Mouse (Mus musculus) hindbrain, embryonic 12.5 days (tissue): ENCODE results near the gene Sugp1. TPM values are rescaled to one million over a fixed set of nuclear protein-coding genes. Genes with fewer than 3 reads are reported as not detected.
A peak's percentile ranks its signal among the peaks of the same experiment; 100 is the strongest.

Source experiments
- ATAC-seq: fragments of 200-750 bp; cut with Nextera tagmentation; 2 replicates; pipeline ENCODE4 v1.8.0; 2017; ENCODE audit warnings: moderate TSS enrichment; ENCODE audit not compliant: low FRiP score
- H3K27ac ChIP-seq: fragments of 300-500 bp; sonication (generic); 2 replicates; pipeline ENCODE4 v1.5.1; 2016; ENCODE audit warnings: mild to moderate bottlenecking
- H3K27me3 ChIP-seq: fragments of 300-500 bp; sonication (generic); 2 replicates; pipeline ENCODE4 v1.6.1; 2016; ENCODE audit warnings: mild to moderate bottlenecking
- H3K36me3 ChIP-seq: fragments of 300-500 bp; sonication (generic); 2 replicates; pipeline ENCODE4 v1.6.1; 2016; ENCODE audit warnings: mild to moderate bottlenecking
- H3K4me1 ChIP-seq: fragments of 300-500 bp; sonication (generic); 2 replicates; pipeline ENCODE4 v1.6.1; 2016
- H3K4me2 ChIP-seq: fragments of 300-500 bp; sonication (generic); replicated peaks from 2 replicates; pipeline ENCODE4 v1.6.1; 2016; ENCODE audit warnings: mild to moderate bottlenecking
- H3K4me3 ChIP-seq: fragments of 300-500 bp; sonication (generic); 2 replicates; pipeline ENCODE4 v1.5.1; 2016; ENCODE audit warnings: mild to moderate bottlenecking
- H3K9ac ChIP-seq: fragments of 300-500 bp; sonication (generic); 2 replicates; pipeline ENCODE4 v1.6.1; 2016; ENCODE audit warnings: mild to moderate bottlenecking, moderate library complexity
- H3K9me3 ChIP-seq: fragments of 300-500 bp; sonication (generic); replicated peaks from 2 replicates; pipeline ENCODE4 v1.6.1; 2016; ENCODE audit warnings: mild to moderate bottlenecking
- WGBS: fragments of 180-500 bp; shearing (Covaris S2); methylation state at CpG from one replicate; pipeline ENCODE4 v1.1.7; 2016; 5-methylcytosine and 5-hydroxymethylcytosine counted together
- microRNA-seq: library from miRNA; unstranded; fragments of <30 nt; microRNA quantifications from one replicate; pipeline ENCODE4, GENCODE M21; 2017
- polyA plus RNA-seq: library from polyadenylated mRNA; unstranded; fragments of >200 nt; fragmentation: Nextera tagmentation; extraction: Ambion mirVana; gene quantifications from 2 replicates; pipeline ENCODE4 v1.2.1, GENCODE M21; 2016

Sugp1 gene
- polyA plus RNA-seq, 1 experiment from 2014 or later: 53.7 TPM

- Histone ChIP-seq H3K4me1 (peaks cover 27% of the 10 kb centered on the region), H3K27me3 (peaks cover 46% of the 10 kb centered on the region), H3K27ac (peak overlapping the region; percentile 98), H3K4me3 (peak overlapping the region; percentile 65), H3K4me2 (peak overlapping the region; percentile 81), H3K9ac (peak overlapping the region; percentile 88), H3K9me3 (no peaks in the 10 kb centered on the region), H3K36me3 (peaks cover 28% of the 10 kb centered on the region)
- 5% methylated on average over 17 of the region's 17 CpGs for WGBS
- peak; percentile 91 for ATAC-seq
Observed at GRCm38 (mm10) chr8:70118726-70119700, 76.4 kb downstream of the Sugp1 start.

- ATAC-seq: peak; percentile 64
- Histone ChIP-seq H3K4me1 (peaks cover 27% of the 10 kb centered on the region), H3K4me3 (peak within 1 kb of the TSS; percentile 65), H3K27me3 (peaks cover 36% of the 10 kb centered on the region), H3K9ac (peak within 1 kb of the TSS; percentile 88), H3K36me3 (peaks cover 11% of the 10 kb centered on the region; the same call in 1 of the 2 replicates), H3K9me3 (no peaks in the 10 kb centered on the region), H3K27ac (peak within 1 kb of the TSS; percentile 98), H3K4me2 (peak within 1 kb of the TSS; percentile 81)
- WGBS: 2% methylated on average over 19 of the region's 19 CpGs
Observed at GRCm38 (mm10) chr8:70120667-70121066, 78.1 kb downstream of the Sugp1 start, which contains the start of gene Ncan. Gene Ncan (minus strand): TSS chr8:70120873.

Small RNAs within 50 kb of the gene (microRNA-seq; reads per million reads assigned to microRNA genes)
- gene Mir7066: 1.1 reads per million

Other genes with a start within 250 kb of the Sugp1 start
- 17.9 and 23.3 TPM in 2 replicates for gene Gmip, start 234.1 kb upstream of the Sugp1 start, polyA plus RNA-seq
- 0.57 and 0.70 TPM in 2 replicates for gene Lpar2, start 220.4 kb upstream of the Sugp1 start, polyA plus RNA-seq
- gene Pbx4, start 210.3 kb upstream of the Sugp1 start, polyA plus RNA-seq: 36.4 and 39.0 TPM in 2 replicates
- gene Cilp2, start 155.1 kb upstream of the Sugp1 start, polyA plus RNA-seq: 1.2 and 1.5 TPM in 2 replicates
- gene Tssk6, start 140.6 kb upstream of the Sugp1 start, polyA plus RNA-seq: 4.1 and 4.7 TPM in 2 replicates
- gene Ndufa13, start 140.3 kb upstream of the Sugp1 start, polyA plus RNA-seq: 160 and 167 TPM in 2 replicates
- gene Yjefn3, start 140.1 kb upstream of the Sugp1 start, polyA plus RNA-seq: 10.1 and 12.4 TPM in 2 replicates
- 53.1 and 54.8 TPM in 2 replicates for gene Gatad2a, start 46.4 kb upstream of the Sugp1 start, polyA plus RNA-seq
- gene Mau2, start 79 bp upstream of the Sugp1 start, polyA plus RNA-seq: 73.5 and 76.0 TPM in 2 replicates
- 1.0 and 2.2 TPM in 2 replicates for gene Tm6sf2, start 30.1 kb downstream of the Sugp1 start, polyA plus RNA-seq
- gene Hapln4, start 40.6 kb downstream of the Sugp1 start, polyA plus RNA-seq: 0.34 and 0.81 TPM in 2 replicates
- 92.0 and 107 TPM in 2 replicates for gene Ncan, start 78.1 kb downstream of the Sugp1 start, polyA plus RNA-seq
- 24.7 and 27.2 TPM in 2 replicates for gene Nr2c2ap, start 88.5 kb downstream of the Sugp1 start, polyA plus RNA-seq
- 17.0 and 21.0 TPM in 2 replicates for gene Rfxank, start 96.3 kb downstream of the Sugp1 start, polyA plus RNA-seq
- gene Borcs8, start 96.7 kb downstream of the Sugp1 start, polyA plus RNA-seq: 38.2 and 42.1 TPM in 2 replicates
- 0.32 and 0.70 TPM in 2 replicates for gene Mef2b, start 96.9 kb downstream of the Sugp1 start, polyA plus RNA-seq
- gene Tmem161a, start 129.5 kb downstream of the Sugp1 start, polyA plus RNA-seq: 43.9 and 47.9 TPM in 2 replicates
- gene Slc25a42, start 169.5 kb downstream of the Sugp1 start, polyA plus RNA-seq: 4.3 and 5.3 TPM in 2 replicates
- gene Sugp2, start 191.4 kb downstream of the Sugp1 start, polyA plus RNA-seq: 72.0 and 75.8 TPM in 2 replicates
- 48.4 and 49.2 TPM in 2 replicates for gene Armc6, start 191.7 kb downstream of the Sugp1 start, polyA plus RNA-seq
- 80.7 and 81.1 TPM in 2 replicates for gene Homer3, start 240.0 kb downstream of the Sugp1 start, polyA plus RNA-seq